Mouse (Mus musculus) adrenal gland, postnatal 25 days (tissue): Measurements from ENCODE around the gene Ppp3ca. TPM values are rescaled to one million over a fixed set of nuclear protein-coding genes. Genes with fewer than 3 reads are reported as not detected.
"Not testable (repeated sequence)": the region's sequence is repeated elsewhere in the genome, so short reads cannot be mapped to it uniquely, and the experiment has no call there.

Experiments used
- DNase-seq: peaks from one replicate; pipeline ENCODE4 v3.0.0; 2021; ENCODE audit warnings: mixed read lengths
- total RNA-seq: library from RNA; stranded (reverse); gene quantifications from 2 replicates; pipeline ENCODE4 v1.2.3, GENCODE M21; 2021

Gene Ppp3ca
- total RNA-seq, 1 experiment from 2014 or later = 78.4 TPM

DNA sequence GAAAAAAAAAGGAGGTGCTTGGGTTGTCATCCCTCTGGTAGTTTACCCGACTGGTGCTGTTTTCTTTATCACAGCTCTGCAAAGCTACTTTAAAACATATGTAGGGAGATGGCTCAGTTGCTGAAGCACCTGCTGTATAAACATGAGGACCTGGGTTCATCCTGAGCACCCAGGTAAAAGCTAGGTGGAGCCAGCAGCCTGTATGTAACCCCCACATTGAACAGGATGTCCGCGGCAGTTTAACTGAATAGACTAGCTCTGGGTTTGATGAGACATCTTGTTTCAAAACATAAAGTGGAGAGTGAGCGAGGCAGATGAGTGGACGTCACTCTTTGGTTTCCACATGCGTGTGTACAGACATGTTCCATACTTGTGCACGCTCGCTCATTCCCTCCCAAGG is 16.5 kb downstream of the Ppp3ca start:
- DNase-seq = no peak

GRCm38 (mm10) chr3:136688101-136688586 is 18.2 kb downstream of the Ppp3ca start:
- no peak for DNase-seq

DNA sequence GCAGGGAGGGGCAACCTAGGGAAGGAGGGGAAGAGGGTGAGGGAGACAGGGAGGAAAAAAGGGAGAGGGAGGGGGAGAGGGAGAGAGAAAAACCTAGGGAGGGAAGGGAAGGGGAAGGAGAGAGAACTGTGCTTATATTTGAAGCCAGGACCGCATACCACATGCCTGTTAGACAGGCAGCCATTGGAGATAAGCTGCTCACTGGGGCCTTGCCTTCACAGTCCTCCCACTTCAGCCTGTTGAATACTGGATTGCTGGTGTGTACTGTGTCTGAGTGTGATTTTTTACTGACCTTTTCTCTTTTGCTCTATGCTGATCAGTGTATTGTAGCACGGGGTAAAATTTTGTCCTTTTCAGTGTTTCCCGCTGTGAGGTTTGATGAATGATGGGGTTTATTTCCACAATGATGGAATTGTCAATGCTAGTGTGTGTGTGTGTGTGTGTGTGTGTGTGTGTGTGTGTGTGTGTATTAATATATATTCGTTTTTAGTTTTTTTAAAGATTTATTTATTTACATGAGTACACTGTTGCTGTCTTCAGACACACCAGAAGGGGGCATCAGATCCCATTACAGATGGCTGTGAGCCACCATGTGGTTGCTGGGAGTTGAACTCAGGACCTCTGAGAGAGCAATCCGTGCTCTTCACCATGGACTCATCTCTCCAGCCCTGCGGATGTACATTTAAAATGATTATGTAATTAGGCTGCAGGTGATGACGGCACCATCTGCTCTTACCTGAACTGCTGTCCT is 20.0 kb downstream of the Ppp3ca start:
- no peak for DNase-seq

- DNase-seq = no peak
Measured at GRCm38 (mm10) chr3:136691984-136692383, 22.1 kb downstream of the Ppp3ca start.

- no peak for DNase-seq
Measured at GRCm38 (mm10) chr3:136693547-136693946, 23.6 kb downstream of the Ppp3ca start.

DNA sequence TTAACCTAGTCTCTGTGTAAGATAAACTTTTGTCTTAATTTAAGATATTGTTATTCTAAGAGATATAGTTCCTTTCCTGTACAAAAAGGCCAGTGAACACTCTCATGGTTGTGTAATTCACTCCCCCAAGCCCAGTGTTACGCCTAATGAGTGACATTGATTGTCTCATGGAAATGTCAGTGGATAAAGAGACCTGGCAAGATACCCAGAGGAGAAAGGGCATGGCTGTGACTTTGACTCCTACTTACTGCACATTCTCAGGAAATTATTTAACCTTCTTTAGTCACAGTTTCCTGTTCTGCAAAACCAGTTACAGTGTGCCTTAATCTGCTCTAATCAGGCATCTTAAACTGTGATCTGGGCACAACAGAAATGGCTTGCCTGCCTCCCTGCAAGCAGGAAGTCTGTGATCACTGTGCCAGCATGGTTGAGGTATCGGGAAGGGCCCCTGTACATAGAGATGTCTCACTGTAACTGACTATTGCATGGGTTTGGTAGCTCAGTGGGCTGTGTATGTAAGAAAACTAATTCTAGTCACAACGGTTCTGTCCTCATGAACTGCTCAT is 27.8 kb downstream of the Ppp3ca start:
- no peak for DNase-seq

GRCm38 (mm10) chr3:136699711-136700110 is 29.8 kb downstream of the Ppp3ca start:
- DNase-seq = not testable (repeated sequence)

DNA sequence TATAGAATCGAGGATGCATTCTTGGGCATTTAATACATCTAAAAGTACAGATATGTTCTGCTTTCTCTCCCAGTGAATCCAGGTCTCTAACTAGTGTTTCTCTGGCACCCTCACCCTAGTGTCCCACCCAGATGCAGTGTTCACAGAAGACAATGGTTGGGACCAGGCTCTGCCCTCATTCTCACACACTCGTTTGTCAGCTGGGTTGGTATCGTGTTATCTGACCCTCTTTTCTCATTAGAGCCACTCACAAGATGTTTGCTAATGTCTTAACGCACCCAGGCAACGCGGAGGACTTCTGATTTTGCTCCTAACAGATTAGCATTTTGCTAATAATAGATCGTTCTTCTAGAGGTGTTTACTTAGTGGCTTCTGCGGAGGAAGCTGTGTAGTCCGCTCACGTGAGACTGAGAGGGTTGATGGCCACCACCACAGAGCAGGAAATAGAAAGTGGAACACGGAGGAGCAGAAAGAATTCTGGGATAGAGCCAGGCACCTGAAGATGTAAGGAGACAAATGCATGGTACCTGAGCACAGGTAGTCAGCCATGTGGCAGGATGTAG is 30.6 kb downstream of the Ppp3ca start:
- no peak for DNase-seq

GRCm38 (mm10) chr3:136702861-136703260 is 32.9 kb downstream of the Ppp3ca start:
- DNase-seq = no peak

DNA sequence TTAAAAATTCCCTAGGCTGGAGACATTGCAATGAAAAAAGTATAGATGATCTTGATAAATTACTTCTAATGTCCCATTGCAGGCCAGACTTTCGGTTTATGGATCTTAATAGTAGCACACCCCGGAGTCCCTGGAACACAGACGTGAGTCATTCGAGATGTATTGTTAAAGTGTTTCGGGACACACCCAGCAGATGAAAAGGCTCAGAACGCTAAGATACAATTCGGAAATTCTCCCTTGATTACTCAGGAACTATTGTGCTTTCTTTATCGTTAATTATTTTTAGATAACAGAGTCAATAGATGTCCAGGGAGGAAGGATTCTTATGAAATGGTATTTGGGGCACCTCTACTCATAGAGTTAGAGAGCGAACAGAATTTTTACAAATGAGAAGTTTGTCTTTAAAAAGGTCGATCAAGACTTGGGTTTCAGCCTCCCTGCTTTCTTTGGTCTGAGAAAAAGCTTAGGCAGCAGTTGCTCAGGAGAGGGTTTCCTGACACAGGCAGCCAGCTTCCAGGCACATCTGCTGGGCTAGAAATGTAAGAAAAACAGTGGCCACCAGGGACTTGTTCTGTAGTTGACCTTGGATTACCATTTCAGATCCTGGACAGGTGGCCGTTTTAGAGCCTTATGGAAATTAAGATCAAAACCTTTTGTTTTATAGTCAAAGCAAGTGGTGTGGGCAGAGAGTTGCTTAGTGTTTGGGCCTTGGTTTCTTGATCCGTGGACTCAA is 34.8 kb downstream of the Ppp3ca start:
- no peak for DNase-seq

DNA sequence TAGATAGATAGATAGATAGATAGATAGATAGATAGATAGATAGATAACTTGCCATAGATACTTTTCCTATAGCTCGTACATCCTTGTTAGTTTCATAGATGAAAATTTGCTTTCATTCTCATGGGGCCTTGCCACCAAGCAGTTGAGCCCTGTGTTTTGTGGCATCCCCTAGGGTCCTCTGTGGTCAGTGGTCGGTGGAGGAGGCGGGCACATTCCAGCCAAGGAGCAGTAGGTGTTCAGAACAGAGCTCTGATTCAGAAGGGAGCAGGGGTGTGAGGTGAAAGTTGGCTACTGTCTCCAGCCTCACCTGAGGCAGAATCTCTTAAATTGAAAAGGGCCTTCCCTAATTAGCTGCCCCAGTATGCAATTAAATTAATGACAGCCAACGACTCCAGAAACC is 36.1 kb downstream of the Ppp3ca start:
- no peak for DNase-seq

- no peak for DNase-seq
Measured at GRCm38 (mm10) chr3:136706771-136707170, 36.8 kb downstream of the Ppp3ca start.

- no peak for DNase-seq
Measured at GRCm38 (mm10) chr3:136707222-136708019, 37.5 kb downstream of the Ppp3ca start.

DNA sequence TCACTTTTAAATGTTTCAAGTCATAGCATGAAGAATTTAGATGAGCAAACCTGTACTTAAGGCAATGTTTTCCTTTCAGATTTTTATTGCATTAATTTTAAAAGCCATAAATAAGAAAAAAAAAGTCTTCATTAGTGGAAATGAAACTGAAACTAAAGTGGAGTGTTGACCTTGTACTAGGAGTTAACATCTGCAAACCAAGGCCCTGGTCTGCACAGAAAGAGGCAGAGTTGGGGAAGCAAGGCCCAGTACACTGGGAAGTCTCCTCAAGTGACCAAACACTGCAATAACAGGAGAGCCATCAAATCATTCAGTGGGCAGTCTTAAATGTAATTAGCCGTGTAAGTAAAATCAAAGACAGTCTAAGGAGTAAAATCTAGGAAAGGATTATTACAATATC is 38.3 kb downstream of the Ppp3ca start:
- DNase-seq = no peak

DNA sequence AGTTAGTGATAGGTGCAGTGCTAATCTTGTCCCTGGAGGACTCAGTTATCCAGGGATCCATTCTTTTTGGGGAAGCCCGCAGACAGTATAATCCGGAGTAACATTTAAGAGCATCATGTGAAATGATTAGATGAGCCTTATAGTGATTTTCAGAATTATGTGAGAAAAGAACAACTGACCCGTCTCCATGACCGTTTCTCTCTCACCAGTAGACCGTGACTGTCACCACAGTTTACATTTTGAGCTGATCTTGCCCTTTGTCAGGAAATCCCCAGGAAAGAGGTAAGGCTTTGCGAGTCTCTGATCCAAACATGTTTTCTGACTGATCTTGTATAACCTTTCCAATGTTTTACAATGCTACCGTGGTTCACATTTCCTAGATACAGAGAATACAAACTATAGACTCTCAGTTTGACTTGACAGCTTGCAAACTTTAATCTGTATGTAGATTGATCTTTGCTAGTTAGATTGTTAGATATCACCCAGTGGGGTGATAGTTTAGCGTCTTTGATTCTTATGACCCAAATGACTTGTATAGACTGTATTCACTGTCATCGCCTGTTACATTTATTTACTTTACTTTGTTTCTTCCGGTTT is 40.5 kb downstream of the Ppp3ca start:
- DNase-seq = no peak

- no peak for DNase-seq
Measured at GRCm38 (mm10) chr3:136714307-136715039, 44.5 kb downstream of the Ppp3ca start.

- DNase-seq = no peak
Measured at GRCm38 (mm10) chr3:136716247-136716646, 46.3 kb downstream of the Ppp3ca start.

DNA sequence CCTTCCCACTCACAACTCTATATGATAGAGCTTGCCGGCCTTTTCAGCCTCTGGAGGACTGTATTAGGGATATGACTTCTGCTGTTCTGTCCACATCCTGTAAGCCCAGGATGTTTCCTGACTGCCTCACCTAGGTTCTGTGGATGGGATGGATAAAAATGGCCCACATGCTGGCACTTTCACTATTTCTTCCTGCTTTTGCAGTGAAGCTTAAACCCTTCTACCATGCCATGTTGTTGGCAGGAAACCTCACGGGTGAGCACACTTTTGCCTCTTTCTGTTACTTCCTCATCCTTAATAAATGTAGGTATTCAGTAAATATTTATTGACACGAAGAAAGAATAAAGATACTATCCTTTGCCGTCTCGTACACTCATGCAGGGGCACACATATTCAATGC is 48.5 kb downstream of the Ppp3ca start:
- no peak for DNase-seq

- DNase-seq = no peak
Measured at GRCm38 (mm10) chr3:136721241-136721640, 51.3 kb downstream of the Ppp3ca start.

DNA sequence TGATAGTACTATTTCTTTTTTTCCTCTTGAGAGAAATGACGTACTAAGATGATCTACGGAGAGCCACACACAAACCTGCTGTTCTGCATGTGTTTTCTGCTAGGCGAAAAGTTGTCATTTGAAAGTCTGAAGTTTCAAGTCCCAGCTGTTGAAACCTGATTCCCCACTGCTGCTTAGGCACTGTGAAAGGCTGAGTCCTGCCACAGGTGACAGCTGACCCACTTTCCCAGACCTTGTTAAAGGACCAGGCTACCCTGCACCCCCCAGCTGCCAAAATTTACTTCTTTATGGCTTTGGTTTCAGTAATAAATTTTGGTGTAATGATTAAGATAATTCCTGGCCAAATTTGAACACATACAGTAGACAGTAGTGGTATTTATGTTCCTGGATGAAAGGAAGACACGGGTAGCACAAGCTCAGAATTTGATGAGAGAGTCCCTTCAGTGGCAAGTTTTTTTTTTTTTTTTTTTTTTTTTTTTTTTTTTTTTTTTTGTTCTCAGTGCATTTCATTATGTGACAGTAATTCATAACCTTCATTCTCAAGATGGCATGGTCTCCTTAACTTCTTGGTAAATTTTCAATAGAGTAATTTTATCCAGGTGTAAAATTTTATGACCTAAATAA is 52.0 kb downstream of the Ppp3ca start:
- DNase-seq = no peak
